Mouse (Mus musculus) stomach, postnatal 0 days (tissue): ENCODE measurements at regions not wholly inside any gene's neighbourhood (a gene's known extent, or its start where the extent isn't known, plus 50 kb on each side); places are given as distances from the start of the nearest gene placed in this dataset.

Experiments
- ATAC-seq: fragments of 200-750 bp; cut with Nextera tagmentation; 2 replicates; pipeline ENCODE4 v1.8.0; 2017; ENCODE audit not compliant: low FRiP score, low TSS enrichment
- DNase-seq: peaks from one replicate; pipeline ENCODE4 v3.0.0-alpha.2; 2016; ENCODE audit warnings: low spot score
- H3K27ac ChIP-seq: fragments of 300-500 bp; sonication (generic); replicated peaks from 2 replicates; pipeline ENCODE4 v1.5.1; 2014; ENCODE audit warnings: mild to moderate bottlenecking, control low read depth
- H3K27me3 ChIP-seq: fragments of 300-500 bp; sonication (generic); 2 replicates; pipeline ENCODE4 v1.6.1; 2014; ENCODE audit warnings: low read length; ENCODE audit not compliant: control insufficient read depth, insufficient read depth
- H3K36me3 ChIP-seq: fragments of 300-500 bp; sonication (generic); 2 replicates; pipeline ENCODE4 v1.6.1; 2014; ENCODE audit warnings: low read length, mixed read lengths; ENCODE audit not compliant: control insufficient read depth, insufficient read depth
- H3K4me1 ChIP-seq: fragments of 300-500 bp; sonication (generic); replicated peaks from 2 replicates; pipeline ENCODE4 v1.6.1; 2014; ENCODE audit warnings: antibody characterized with exemption; ENCODE audit not compliant: control insufficient read depth, insufficient read depth
- H3K4me2 ChIP-seq: fragments of 300-500 bp; sonication (generic); replicated peaks from 2 replicates; pipeline ENCODE4 v1.6.1; 2014; ENCODE audit warnings: low read depth, mild to moderate bottlenecking, control low read depth, moderate library complexity
- H3K4me3 ChIP-seq: fragments of 300-500 bp; sonication (generic); 2 replicates; pipeline ENCODE4 v1.5.1; 2014; ENCODE audit warnings: low read depth, low read length, control low read depth
- H3K9ac ChIP-seq: fragments of 300-500 bp; sonication (generic); 2 replicates; pipeline ENCODE4 v1.6.1; 2014; ENCODE audit warnings: mild to moderate bottlenecking, low read length, control low read depth, mixed read lengths
- H3K9me3 ChIP-seq: fragments of 300-500 bp; sonication (generic); 2 replicates; pipeline ENCODE4 v1.6.1; 2016; ENCODE audit warnings: low read length; ENCODE audit not compliant: control insufficient read depth
- CTCF ChIP-seq: IDR thresholded peaks from 2 replicates; pipeline ENCODE4 v1.5.1; 2016; ENCODE audit warnings: antibody characterized with exemption, low read depth, mild to moderate bottlenecking, moderate library complexity
- EP300 ChIP-seq: optimal IDR thresholded peaks from 2 replicates; pipeline ENCODE3; 2016; ENCODE audit warnings: antibody characterized with exemption
- WGBS: fragments of 180-500 bp; shearing (Covaris S2); extraction: QIAGEN DNeasy Blood & Tissue Kit; methylation state at CpG from one replicate; pipeline ENCODE4 v1.1.7; 2014; 5-methylcytosine and 5-hydroxymethylcytosine counted together

- no peak for DNase-seq
- H3K9me3 ChIP-seq = no peaks in the 10 kb centered on the region
- H3K4me2 ChIP-seq = no peak overlapping the region
- whole genome bisulfite sequencing = 81% methylated on average over 3 of the region's 3 CpGs
- no peak overlapping the region for H3K4me3 ChIP-seq
- no peak for TF ChIP-seq CTCF
- H3K36me3 ChIP-seq = no peaks in the 10 kb centered on the region
- no peaks in the 10 kb centered on the region for H3K4me1 ChIP-seq
- no peak overlapping the region for H3K27ac ChIP-seq
- ATAC-seq = no peak
- no peaks in the 10 kb centered on the region for H3K27me3 ChIP-seq
- H3K9ac ChIP-seq = no peak overlapping the region
Observed at GRCm38 (mm10) chr13:90325226-90325625, 235.8 kb upstream of the Xrcc4 start.

GRCm38 (mm10) chr13:90313209-90313978, 224.0 kb upstream of the Xrcc4 start:
- TF ChIP-seq EP300 (no peak), CTCF (no peak)
- Histone ChIP-seq H3K4me2 (no peak overlapping the region), H3K9me3 (no peaks in the 10 kb centered on the region), H3K27me3 (no peaks in the 10 kb centered on the region), H3K36me3 (no peaks in the 10 kb centered on the region), H3K4me3 (no peak overlapping the region), H3K4me1 (no peaks in the 10 kb centered on the region), H3K27ac (no peak overlapping the region), H3K9ac (no peak overlapping the region)
- 89% methylated on average over 9 of the region's 9 CpGs for WGBS
- DNase-seq = no peak
- ATAC-seq = no peak

- no peak for TF ChIP-seq EP300
- no peak for TF ChIP-seq CTCF
- Histone ChIP-seq H3K4me2 (no peak overlapping the region), H3K36me3 (no peaks in the 10 kb centered on the region), H3K9ac (no peak overlapping the region), H3K27me3 (no peaks in the 10 kb centered on the region), H3K4me1 (no peaks in the 10 kb centered on the region), H3K9me3 (no peaks in the 10 kb centered on the region), H3K4me3 (no peak overlapping the region), H3K27ac (no peak overlapping the region)
- DNase-seq (no peak), ATAC-seq (no peak)
Observed at GRCm38 (mm10) chr13:90310482-90310881, 221.1 kb upstream of the Xrcc4 start.

- Histone ChIP-seq H3K4me2 (no peak overlapping the region), H3K9me3 (no peaks in the 10 kb centered on the region), H3K36me3 (no peaks in the 10 kb centered on the region), H3K4me1 (no peaks in the 10 kb centered on the region), H3K27me3 (no peaks in the 10 kb centered on the region), H3K9ac (no peak overlapping the region), H3K27ac (no peak overlapping the region), H3K4me3 (no peak overlapping the region)
- TF ChIP-seq EP300 (no peak), CTCF (no peak)
- DNase-seq (no peak), ATAC-seq (no peak)
- 73% methylated on average over 3 of the region's 3 CpGs for WGBS
Observed at GRCm38 (mm10) chr13:90300481-90300880, 211.1 kb upstream of the Xrcc4 start.

GRCm38 (mm10) chr13:90294648-90295007, 205.2 kb upstream of the Xrcc4 start:
- H3K4me3 ChIP-seq = no peak overlapping the region
- no peak for ATAC-seq
- H3K36me3 ChIP-seq = no peaks in the 10 kb centered on the region
- no peak overlapping the region for H3K4me2 ChIP-seq
- H3K27me3 ChIP-seq = no peaks in the 10 kb centered on the region
- no peak overlapping the region for H3K9ac ChIP-seq
- no peak for DNase-seq
- 73% methylated on average over 5 of the region's 5 CpGs for WGBS
- no peak for TF ChIP-seq EP300
- H3K4me1 ChIP-seq = no peaks in the 10 kb centered on the region
- H3K9me3 ChIP-seq = no peaks in the 10 kb centered on the region
- H3K27ac ChIP-seq = no peak overlapping the region

- H3K27ac ChIP-seq = no peak overlapping the region
- H3K9me3 ChIP-seq = no peaks in the 10 kb centered on the region
- no peak overlapping the region for H3K4me3 ChIP-seq
- H3K4me1 ChIP-seq = no peaks in the 10 kb centered on the region
- ATAC-seq (no peak), DNase-seq (no peak)
- no peak overlapping the region for H3K4me2 ChIP-seq
- no peaks in the 10 kb centered on the region for H3K27me3 ChIP-seq
- TF ChIP-seq CTCF = no peak
- TF ChIP-seq EP300 = no peak
- H3K9ac ChIP-seq = no peak overlapping the region
- 64% methylated on average over 10 of the region's 10 CpGs for WGBS
- no peaks in the 10 kb centered on the region for H3K36me3 ChIP-seq
Observed at GRCm38 (mm10) chr13:90293697-90294647, 204.6 kb upstream of the Xrcc4 start.
